Mouse (Mus musculus): ENCODE data around the gene Selenbp1. TPM values are rescaled to one million over a fixed set of nuclear protein-coding genes. Genes with fewer than 3 reads are reported as not detected.

Gene Selenbp1
- polyA plus RNA-seq, 1 experiment from 2014 or later, result 129 TPM

DNA sequence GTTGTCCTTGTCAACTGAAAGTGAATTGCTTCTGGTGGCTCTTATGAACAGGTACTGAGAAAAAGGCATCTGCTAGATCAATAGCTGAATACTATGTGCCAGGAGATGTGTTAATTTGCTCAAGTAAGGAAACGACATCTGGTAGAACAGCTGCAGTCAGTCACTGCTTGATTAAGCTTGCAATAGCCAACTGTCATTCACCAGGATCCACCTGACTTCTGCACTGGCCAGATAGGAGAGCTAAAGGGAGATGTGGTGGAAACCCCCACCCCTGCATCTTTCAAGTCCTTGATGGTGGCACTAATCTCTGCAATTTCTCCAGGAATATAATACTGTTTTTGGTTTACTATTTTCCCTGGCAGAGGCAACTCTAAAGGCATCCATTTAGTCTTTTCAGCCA, 26.4 kb upstream of the Selenbp1 start:
- Histone ChIP-seq H3K9ac (replicated peaks) (no peak overlapping the region), H3K4me2 (ENCODE audit: low read depth, low read length) (no peak overlapping the region), H3K4me1 (ENCODE audit: insufficient read depth) (no peaks in the 10 kb centered on the region), H3K27me3 (ENCODE audit: insufficient read depth, low read length) (no peaks in the 10 kb centered on the region), H3K36me3 (replicated peaks; ENCODE audit: insufficient read depth, low read length) (no peaks in the 10 kb centered on the region), H3K27ac (ENCODE audit: low read depth) (no peak overlapping the region), H3K9me3 (ENCODE audit: low read length) (no peaks in the 10 kb centered on the region), H3K4me3 (ENCODE audit: low read depth, low read length) (no peak overlapping the region)
- DNase-seq, result no peak
- TF ChIP-seq EP300 (IDR thresholded peaks at IDR 0.05; ENCODE audit: low read depth), result peak; percentile 96
- TF ChIP-seq CTCF (IDR thresholded peaks at IDR 0.05; ENCODE audit: low read depth), result no peak
- 28% methylated on average over 1 of the region's 1 CpGs for WGBS (ENCODE audit: insufficient replicate concordance)
- ATAC-seq, result peak; percentile 73

GRCm38 (mm10) chr3:94911050-94911693, 21.7 kb upstream of the Selenbp1 start:
- H3K4me1 ChIP-seq (ENCODE audit: insufficient read depth), result no peaks in the 10 kb centered on the region
- H3K4me2 ChIP-seq (ENCODE audit: low read depth, low read length), result no peak overlapping the region
- ATAC-seq, result no peak
- no peak for TF ChIP-seq EP300 (IDR thresholded peaks at IDR 0.05; ENCODE audit: low read depth)
- TF ChIP-seq CTCF (IDR thresholded peaks at IDR 0.05; ENCODE audit: low read depth), result no peak
- H3K27ac ChIP-seq (ENCODE audit: low read depth), result no peak overlapping the region
- no peak overlapping the region for H3K4me3 ChIP-seq (ENCODE audit: low read depth, low read length)
- WGBS (ENCODE audit: insufficient replicate concordance), result 60% methylated on average over 2 of the region's 2 CpGs
- H3K36me3 ChIP-seq (replicated peaks; ENCODE audit: insufficient read depth, low read length), result no peaks in the 10 kb centered on the region
- no peak overlapping the region for H3K9ac ChIP-seq (replicated peaks)
- DNase-seq, result no peak
- no peaks in the 10 kb centered on the region for H3K9me3 ChIP-seq (ENCODE audit: low read length)
- no peaks in the 10 kb centered on the region for H3K27me3 ChIP-seq (ENCODE audit: insufficient read depth, low read length)

- H3K36me3 ChIP-seq (replicated peaks; ENCODE audit: insufficient read depth, low read length), result no peaks in the 10 kb centered on the region
- no peaks in the 10 kb centered on the region for H3K9me3 ChIP-seq (ENCODE audit: low read length)
- H3K4me2 ChIP-seq (ENCODE audit: low read depth, low read length), result no peak overlapping the region
- DNase-seq (peak; percentile 18), ATAC-seq (peak; percentile 87)
- H3K9ac ChIP-seq (replicated peaks), result no peak overlapping the region
- H3K4me3 ChIP-seq (ENCODE audit: low read depth, low read length), result no peak overlapping the region
- 48% methylated on average over 5 of the region's 5 CpGs for WGBS (ENCODE audit: insufficient replicate concordance)
- TF ChIP-seq EP300 (IDR thresholded peaks at IDR 0.05; ENCODE audit: low read depth) (peak; percentile 80), CTCF (IDR thresholded peaks at IDR 0.05; ENCODE audit: low read depth) (no peak)
- no peaks in the 10 kb centered on the region for H3K27me3 ChIP-seq (ENCODE audit: insufficient read depth, low read length)
- H3K27ac ChIP-seq (ENCODE audit: low read depth), result peak overlapping the region; percentile 63
- peaks cover 4% of the 10 kb centered on the region; the same call in 1 of the 2 replicates for H3K4me1 ChIP-seq (ENCODE audit: insufficient read depth)
Measured at GRCm38 (mm10) chr3:94913801-94914200, 19.1 kb upstream of the Selenbp1 start.

DNA sequence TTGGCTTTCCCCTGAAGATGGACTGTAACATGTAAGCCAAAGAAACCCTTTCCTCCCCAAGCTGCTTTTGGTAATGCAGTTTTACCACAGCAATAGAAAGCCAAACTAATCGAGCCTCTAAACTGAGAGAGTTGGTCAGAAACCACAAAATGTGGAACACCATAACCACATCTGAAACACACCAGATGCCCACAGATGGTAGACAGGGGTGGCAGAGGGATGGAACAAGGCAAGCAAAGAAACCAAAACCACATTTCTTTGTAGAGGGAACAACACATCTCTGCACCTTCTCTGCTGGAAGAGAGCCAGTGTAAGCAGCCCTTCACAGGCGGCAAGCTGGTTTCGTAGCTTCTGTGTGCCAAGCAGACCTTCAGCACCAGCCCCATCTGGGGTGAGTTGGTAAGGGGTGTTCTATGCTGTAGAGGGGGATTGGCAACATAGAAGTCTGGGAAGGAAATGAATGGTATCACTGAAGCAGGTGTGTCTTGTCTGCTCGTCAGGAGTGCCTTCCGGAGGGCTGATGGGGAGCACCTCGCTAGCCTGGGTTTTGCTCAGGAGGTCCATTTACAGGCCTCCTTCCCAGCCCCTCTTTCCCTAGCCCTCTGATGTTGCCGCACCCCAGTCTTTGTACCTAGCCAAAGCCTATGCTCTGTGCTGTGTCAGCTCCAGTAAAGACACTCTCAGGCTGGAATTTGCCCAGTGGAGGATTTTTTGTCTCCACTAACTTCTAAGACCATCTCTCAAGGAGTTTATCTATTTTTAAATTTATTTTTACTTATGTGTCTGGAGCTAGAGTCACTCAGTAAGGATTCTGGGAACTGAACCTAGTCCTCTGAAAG, 16.7 kb upstream of the Selenbp1 start:
- H3K27ac ChIP-seq (ENCODE audit: low read depth), result no peak overlapping the region
- peaks cover 4% of the 10 kb centered on the region; the same call in 1 of the 2 replicates for H3K4me1 ChIP-seq (ENCODE audit: insufficient read depth)
- no peak for TF ChIP-seq CTCF (IDR thresholded peaks at IDR 0.05; ENCODE audit: low read depth)
- TF ChIP-seq EP300 (IDR thresholded peaks at IDR 0.05; ENCODE audit: low read depth), result no peak
- H3K4me2 ChIP-seq (ENCODE audit: low read depth, low read length), result no peak overlapping the region
- WGBS (ENCODE audit: insufficient replicate concordance), result 66% methylated on average over 7 of the region's 7 CpGs
- no peaks in the 10 kb centered on the region for H3K27me3 ChIP-seq (ENCODE audit: insufficient read depth, low read length)
- no peak for ATAC-seq
- H3K36me3 ChIP-seq (replicated peaks; ENCODE audit: insufficient read depth, low read length), result no peaks in the 10 kb centered on the region
- H3K4me3 ChIP-seq (ENCODE audit: low read depth, low read length), result no peak overlapping the region
- DNase-seq, result no peak
- H3K9me3 ChIP-seq (ENCODE audit: low read length), result no peaks in the 10 kb centered on the region
- no peak overlapping the region for H3K9ac ChIP-seq (replicated peaks)

GRCm38 (mm10) chr3:94917816-94918361, 15.0 kb upstream of the Selenbp1 start:
- no peak overlapping the region for H3K4me3 ChIP-seq (ENCODE audit: low read depth, low read length)
- no peaks in the 10 kb centered on the region for H3K9me3 ChIP-seq (ENCODE audit: low read length)
- peaks cover 4% of the 10 kb centered on the region; the same call in 1 of the 2 replicates for H3K4me1 ChIP-seq (ENCODE audit: insufficient read depth)
- no peak overlapping the region for H3K9ac ChIP-seq (replicated peaks)
- 55% methylated on average over 14 of the region's 14 CpGs for WGBS (ENCODE audit: insufficient replicate concordance)
- TF ChIP-seq EP300 (IDR thresholded peaks at IDR 0.05; ENCODE audit: low read depth), result no peak
- no peak for TF ChIP-seq CTCF (IDR thresholded peaks at IDR 0.05; ENCODE audit: low read depth)
- DNase-seq (peak; percentile 55), ATAC-seq (peak; percentile 52)
- no peaks in the 10 kb centered on the region for H3K27me3 ChIP-seq (ENCODE audit: insufficient read depth, low read length)
- H3K4me2 ChIP-seq (ENCODE audit: low read depth, low read length), result no peak overlapping the region
- H3K27ac ChIP-seq (ENCODE audit: low read depth), result 0 out of 2 replicates have a peak overlapping the region, but pooled peaks have one; percentile 1
- H3K36me3 ChIP-seq (replicated peaks; ENCODE audit: insufficient read depth, low read length), result no peaks in the 10 kb centered on the region

DNA sequence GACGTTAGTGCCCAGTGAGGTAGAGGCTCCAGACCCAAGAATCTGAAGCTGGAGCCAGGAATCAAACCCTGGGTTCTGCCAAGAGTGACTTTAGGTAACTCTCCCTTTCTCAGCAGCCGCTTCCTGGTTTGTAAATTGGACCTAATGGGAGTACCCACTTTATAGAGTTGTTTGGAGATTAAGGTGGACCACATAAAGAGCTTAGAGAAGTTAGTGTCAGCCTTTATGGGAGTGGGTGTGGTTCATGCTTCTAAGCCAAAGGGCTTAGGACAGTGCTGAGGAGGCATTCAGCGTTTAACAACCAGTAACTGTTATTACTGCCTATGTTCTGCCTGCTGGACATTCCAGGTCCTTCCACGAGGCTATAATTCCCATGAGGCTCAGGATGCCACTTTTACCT, 14.0 kb upstream of the Selenbp1 start:
- Histone ChIP-seq H3K4me3 (ENCODE audit: low read depth, low read length) (no peak overlapping the region), H3K36me3 (replicated peaks; ENCODE audit: insufficient read depth, low read length) (no peaks in the 10 kb centered on the region), H3K27me3 (ENCODE audit: insufficient read depth, low read length) (no peaks in the 10 kb centered on the region), H3K9me3 (ENCODE audit: low read length) (no peaks in the 10 kb centered on the region), H3K4me1 (ENCODE audit: insufficient read depth) (peaks cover 4% of the 10 kb centered on the region; the same call in 1 of the 2 replicates), H3K9ac (replicated peaks) (no peak overlapping the region), H3K27ac (ENCODE audit: low read depth) (no peak overlapping the region), H3K4me2 (ENCODE audit: low read depth, low read length) (no peak overlapping the region)
- 80% methylated on average over 4 of the region's 4 CpGs for WGBS (ENCODE audit: insufficient replicate concordance)
- ATAC-seq (no peak), DNase-seq (no peak)
- TF ChIP-seq CTCF (IDR thresholded peaks at IDR 0.05; ENCODE audit: low read depth), result no peak
- no peak for TF ChIP-seq EP300 (IDR thresholded peaks at IDR 0.05; ENCODE audit: low read depth)

Measured in liver, postnatal 0 days (tissue).